Mouse (Mus musculus) right cerebral cortex, adult 18-20 months (tissue): ENCODE measurements at regions not wholly inside any gene's neighbourhood (a gene's known extent, or its start where the extent isn't known, plus 50 kb on each side); places are given as distances from the start of the nearest gene placed in this dataset.

Experiments used
- DNase-seq: peaks from one replicate; pipeline ENCODE4 v3.0.0; 2022; ENCODE audit warnings: mixed read lengths

GRCm38 (mm10) chr4:25488479-25489069 lies 207.0 kb upstream of the Ufl1 start:
- no peak for DNase-seq

DNA sequence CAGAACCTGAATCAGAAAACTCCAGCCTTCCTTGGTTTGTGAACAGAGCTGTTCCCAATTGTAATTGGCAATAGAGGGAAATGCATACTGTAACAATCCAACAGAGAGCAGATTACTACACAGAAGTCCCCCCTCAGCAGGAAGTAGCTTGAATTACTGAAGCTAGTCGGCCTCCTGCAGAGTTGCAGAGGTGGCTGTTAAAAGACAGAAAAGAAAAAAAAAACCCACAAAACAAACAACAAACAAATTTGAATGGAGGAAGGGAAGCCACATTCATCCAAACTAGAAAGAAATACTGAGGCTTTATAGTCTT lies 202.0 kb upstream of the Ufl1 start:
- DNase-seq: no peak

DNA sequence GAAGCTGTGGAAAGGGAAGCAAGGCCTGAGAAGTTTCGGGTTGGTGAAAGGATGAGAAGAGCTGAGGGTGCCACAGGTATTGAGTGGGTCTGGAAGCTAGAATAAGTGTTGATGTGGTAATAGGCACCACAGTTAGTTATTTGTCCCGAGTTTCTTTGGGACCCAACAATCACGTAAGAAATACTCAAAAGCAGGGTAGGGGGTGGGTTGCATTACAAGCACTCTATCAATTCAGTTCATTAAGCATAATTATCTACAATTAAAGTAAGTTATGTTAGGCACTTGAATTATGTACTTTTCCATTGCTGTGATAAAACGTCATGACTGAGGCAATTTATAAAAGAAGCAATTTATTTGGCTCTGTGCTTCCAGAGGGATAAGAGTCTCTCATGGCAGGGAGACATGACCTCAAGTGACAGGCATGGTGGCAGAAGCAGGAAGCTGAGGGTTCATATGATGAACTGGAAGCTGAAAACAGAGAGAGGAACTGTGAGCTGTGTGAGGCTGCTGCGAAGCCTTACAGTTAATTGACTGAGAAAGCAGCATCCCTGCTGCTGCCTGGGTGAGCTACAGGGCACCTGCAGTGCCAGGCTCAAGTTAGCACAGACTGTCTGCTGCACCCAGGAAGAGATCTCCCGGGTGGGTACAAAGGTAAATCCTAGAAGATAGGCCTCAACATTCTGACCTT lies 201.5 kb upstream of the Ufl1 start:
- DNase-seq: no peak

- DNase-seq: no peak
These were observed 191.4 kb upstream of the Ufl1 start for GRCm38 (mm10) chr4:25473026-25473425.

DNA sequence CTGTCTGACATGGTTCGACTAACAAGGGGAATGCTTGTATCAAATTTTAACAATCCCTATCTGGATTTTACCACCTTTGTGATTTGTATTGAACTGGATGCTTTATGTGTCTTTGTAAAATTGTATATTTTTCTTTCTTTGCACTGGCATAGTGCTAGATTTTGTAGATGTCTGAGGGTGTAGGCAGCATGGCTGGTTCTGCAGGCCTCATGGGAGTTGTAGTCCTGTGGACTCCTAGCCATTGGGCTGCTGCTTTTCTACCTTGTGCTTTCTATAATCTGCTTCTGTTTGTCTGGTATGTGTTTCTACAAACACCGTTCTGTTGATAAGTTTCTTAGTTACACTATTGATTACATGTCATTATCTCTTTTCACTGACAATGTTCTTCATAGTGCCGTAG lies 184.9 kb upstream of the Ufl1 start:
- DNase-seq: no peak

- DNase-seq: no peak
These were observed 183.4 kb upstream of the Ufl1 start for GRCm38 (mm10) chr4:25464792-25465590.

DNA sequence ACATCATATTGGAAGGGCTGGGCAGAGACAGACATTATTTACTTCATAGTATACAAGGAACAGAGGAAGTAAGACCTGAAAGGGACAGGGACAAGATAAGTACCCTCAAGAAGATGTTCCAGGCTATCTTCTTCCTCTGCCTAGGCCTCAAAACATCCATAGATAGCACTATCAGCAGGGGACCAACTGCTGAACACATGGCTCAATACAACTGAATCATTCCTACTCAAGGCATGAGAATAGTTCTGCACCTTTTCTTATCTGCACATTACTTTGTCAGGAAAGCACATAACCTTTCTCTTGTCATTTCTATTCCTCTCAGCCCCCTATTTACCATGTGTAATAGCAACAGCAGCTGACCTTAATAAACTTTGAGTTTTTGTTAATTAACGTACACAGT lies 182.4 kb upstream of the Ufl1 start:
- DNase-seq: no peak

DNA sequence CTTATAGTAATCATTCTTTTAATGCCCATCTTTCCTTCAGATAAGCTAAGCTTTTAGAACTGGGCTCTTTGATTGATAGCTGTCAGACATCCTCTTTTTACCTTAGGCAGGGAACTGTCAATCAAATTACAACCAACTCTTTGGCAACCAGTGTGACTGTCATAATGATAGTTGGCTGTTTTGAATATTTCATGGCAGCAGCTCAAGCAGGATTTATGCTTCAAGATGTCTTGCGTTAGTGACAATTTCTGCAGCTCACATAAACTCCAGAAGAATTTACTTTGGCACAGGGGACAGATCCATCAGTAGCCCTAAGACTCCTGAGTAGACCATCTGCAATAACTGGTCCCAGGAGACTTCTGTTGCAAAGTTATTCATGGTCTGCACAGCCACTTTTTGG lies 178.5 kb upstream of the Ufl1 start:
- no peak for DNase-seq

GRCm38 (mm10) chr4:25454752-25455151 lies 173.1 kb upstream of the Ufl1 start:
- no peak for DNase-seq

DNA sequence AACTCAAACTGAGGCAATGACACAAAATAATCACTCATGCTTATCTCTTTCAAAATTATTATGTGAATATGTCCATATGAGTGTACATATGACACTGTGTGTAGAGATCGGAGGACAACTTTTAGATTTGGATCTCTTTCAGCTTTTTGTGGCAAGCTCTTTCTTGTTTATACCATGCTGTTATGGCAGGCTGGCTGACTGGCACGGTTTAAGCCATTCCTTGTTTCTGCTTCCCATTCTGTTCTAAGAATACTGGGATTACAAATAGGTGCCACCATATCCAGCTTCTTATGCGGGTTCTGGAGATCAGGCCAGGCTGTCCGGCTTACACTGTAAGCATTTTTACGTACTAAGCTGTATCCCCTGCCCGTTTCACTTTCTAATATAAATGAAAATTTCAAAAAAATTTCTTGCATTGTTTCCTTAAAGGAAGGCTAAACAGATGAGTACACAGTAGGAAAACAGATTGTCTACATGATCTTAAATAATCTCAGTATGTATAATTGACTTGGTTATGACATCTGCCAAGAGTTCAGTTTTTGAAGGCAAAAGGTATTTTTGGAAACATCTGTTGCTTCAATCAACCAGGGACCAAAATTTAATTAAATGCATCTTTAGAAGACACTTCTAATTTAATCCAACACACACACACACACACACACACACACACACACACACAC lies 171.6 kb upstream of the Ufl1 start:
- no peak for DNase-seq

- DNase-seq: no peak
These were observed 170.2 kb upstream of the Ufl1 start for GRCm38 (mm10) chr4:25451865-25452264.

GRCm38 (mm10) chr4:25432203-25432602 lies 150.6 kb upstream of the Ufl1 start:
- no peak for DNase-seq

DNA sequence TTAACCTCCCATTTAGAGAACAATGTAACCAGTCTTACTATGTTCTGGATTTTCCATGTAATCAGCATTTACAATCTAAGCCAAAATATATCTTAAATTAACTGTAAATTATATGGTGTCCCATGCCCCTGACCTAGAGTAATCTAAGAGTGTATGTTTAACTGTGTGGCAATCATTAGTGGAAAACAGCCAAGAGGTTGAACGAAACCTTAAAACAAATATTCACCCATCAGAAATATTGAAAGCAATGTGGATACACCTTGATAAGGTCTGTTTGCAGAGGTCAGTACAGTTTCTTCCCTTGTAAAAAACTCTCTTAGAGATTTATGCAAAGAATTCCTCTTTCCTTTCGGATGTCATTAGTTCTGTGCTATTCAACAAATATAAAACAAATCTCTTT lies 134.7 kb upstream of the Ufl1 start:
- DNase-seq: no peak

DNA sequence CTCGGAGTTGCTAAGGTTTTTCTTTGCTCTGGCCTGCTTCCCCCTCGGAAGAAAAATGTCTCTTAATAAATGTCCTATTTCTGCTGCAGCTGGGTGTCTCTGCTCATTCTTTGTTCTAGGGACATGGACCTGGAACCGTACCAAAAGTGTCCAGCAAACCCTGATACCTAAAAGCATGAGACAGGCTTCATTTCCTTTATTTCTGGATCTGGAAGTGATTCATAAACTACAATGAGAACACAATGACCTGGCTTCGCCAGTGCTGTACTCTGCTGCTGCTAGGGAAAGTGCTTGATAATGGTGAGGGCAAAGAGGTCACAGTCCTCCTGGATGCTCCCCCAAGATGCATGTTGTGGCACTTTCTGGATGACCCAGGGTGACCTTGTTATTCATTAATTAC lies 128.8 kb upstream of the Ufl1 start:
- DNase-seq: no peak

DNA sequence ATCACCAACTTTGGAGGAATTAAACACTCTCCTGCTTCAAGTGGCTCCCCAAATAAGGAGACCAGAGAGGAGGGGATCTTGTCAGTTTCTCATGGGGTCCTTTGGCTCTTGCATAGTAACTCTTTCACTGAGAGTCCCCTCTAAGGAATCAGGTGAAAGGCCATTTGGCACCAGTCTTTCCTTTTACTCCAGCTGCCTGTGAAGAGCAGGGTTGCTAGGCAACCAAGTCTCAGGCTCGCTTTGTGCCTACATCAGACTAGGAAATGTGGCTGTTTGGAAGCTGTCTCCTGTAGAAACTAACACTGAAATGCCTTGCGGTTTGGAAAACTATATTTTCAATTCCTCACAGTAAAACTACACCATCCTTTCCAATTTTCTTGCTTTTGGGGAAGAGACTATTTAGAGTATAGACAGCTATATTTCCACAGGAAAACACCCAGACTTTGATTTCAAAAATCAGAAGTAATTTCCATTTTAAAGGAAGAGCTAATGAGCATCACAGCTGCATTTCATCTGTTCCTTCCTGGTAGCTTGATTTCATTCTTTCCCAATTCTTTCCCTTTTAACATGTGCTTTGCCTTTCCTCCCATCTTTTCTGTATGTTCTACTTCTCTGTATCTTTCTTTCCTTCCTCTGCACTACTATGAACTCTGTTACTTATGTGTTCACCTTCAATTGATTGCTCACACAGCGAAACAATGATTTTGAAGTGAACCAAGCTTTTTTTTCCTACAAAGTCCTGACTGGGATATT lies 127.3 kb upstream of the Ufl1 start:
- DNase-seq: peak; percentile 71

GRCm38 (mm10) chr4:25407842-25408241 lies 126.2 kb upstream of the Ufl1 start:
- DNase-seq: no peak

DNA sequence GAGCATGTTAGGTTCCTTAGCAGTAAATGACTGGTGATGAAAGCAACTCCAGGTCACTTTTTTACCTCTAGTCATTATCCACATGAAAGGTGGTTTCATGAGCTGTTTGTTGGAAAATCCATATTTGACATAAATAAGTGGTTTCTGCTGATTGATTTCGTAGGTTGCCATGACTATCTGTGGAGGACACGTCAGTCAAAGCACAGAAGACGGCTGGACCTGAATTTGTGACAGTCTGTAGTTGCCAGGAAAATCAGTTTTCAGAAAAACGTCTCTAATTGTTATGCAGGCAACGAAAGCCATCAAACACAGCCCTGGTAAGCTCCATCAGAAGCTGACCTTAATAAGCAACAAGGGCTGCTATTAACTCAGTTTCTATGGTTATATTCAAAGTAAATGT lies 107.9 kb upstream of the Ufl1 start:
- DNase-seq: no peak

- no peak for DNase-seq
These were observed 90.4 kb upstream of the Ufl1 start for GRCm38 (mm10) chr4:25372041-25372440.

GRCm38 (mm10) chr4:25364402-25364801 lies 82.8 kb upstream of the Ufl1 start:
- no peak for DNase-seq

GRCm38 (mm10) chr4:25337638-25338037 lies 56.0 kb upstream of the Ufl1 start:
- DNase-seq: no peak
